Mouse (Mus musculus): ENCODE data around the gene Ifnlr1.

Ifnlr1 gene

DNA sequence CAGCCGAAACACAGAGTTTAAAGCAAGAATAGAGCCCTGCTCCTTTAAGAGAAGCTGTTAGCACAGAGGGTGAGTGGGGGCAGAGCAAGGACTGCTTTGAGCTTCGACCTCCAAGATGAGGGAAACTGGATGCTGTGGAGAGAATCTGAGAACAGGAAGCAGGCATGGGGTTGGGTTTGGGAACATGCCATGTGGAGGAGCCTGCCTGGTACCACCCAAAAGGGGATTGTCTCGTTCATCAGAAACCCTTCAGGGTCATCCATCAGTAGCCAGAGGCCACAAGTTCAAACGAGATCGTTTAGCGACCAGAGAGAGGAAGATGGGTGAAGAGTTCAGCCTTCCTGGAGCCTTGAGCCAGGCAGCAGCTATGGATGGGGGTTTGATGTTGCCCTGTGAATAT, 57.4 kb downstream of the Ifnlr1 start:
- no peak for DNase-seq (ENCODE audit: low read depth, low spot score)

DNA sequence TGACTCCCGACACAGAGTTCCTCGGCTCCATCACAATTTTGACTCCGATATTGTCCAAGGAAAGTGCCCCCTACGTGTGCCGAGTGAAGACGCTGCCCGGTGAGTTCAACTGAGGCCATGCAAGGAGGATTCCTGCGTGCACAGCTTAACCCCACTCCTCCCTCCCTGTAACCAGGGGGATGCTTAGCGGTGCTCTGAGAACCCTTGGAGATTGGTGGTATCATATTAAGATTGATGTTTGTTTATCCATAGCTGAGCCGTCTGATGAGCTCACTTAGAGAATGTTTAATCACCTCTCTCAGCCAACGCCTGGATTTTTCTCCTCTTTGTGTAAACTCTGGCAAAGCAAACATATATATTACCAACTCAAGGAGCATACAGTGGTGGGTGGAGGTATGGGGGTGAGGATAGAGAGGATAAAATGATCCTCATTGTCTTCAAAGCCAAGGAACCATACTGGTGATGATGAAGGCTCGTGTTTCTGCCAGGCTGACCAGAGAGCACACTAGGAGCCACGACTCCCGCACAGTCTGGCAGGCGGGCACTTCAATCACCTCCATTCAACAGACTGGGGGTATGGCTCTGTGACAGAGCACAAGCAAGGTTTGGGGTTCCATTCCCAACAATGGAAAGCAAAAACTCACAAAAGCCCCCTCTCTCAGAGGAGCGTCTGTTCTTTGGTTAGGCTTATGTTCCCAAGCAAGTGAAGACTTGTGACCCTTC, 58.8 kb downstream of the Ifnlr1 start:
- DNase-seq (ENCODE audit: low read depth, low spot score): no peak

DNA sequence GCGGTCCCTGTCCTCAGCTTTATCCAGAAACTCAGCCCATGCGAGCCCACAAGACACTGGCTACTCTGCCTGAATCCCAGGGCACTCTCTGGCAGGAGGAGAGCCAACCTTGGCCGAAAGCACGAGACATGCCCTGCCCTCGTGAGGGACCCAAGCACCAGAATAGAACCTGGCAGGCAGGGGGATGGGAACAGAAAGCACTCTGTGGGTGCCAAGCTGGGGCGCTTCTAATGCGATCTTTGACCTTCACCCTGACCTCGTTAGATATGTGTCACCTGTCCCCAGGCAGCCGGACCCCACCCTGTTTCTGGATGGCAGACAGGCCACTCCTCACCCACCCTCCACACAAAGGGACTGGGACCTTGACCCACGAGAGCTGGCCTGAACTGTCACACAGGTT, 59.5 kb downstream of the Ifnlr1 start:
- DNase-seq (ENCODE audit: low read depth, low spot score): no peak

DNA sequence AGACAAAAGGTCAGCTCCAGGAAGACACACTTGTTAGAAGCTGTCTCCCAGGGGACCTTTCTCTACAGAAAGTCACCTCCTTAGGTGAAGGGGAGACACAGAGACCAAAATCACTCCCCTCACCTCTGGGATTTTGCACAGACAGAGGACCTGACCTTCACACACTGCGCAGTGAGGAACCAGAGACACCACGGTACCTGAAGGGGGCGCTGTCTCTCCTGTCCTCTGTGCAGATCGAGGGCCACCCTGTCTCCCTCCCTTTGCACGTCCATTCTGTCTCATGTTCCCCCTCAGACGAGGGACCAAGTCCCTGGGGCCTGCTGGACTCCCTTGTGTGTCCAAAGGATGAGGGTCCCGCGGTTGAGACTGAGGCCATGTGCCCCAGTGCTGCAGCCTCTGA, 64.8 kb downstream of the Ifnlr1 start:
- DNase-seq (ENCODE audit: low read depth, low spot score): no peak

DNA sequence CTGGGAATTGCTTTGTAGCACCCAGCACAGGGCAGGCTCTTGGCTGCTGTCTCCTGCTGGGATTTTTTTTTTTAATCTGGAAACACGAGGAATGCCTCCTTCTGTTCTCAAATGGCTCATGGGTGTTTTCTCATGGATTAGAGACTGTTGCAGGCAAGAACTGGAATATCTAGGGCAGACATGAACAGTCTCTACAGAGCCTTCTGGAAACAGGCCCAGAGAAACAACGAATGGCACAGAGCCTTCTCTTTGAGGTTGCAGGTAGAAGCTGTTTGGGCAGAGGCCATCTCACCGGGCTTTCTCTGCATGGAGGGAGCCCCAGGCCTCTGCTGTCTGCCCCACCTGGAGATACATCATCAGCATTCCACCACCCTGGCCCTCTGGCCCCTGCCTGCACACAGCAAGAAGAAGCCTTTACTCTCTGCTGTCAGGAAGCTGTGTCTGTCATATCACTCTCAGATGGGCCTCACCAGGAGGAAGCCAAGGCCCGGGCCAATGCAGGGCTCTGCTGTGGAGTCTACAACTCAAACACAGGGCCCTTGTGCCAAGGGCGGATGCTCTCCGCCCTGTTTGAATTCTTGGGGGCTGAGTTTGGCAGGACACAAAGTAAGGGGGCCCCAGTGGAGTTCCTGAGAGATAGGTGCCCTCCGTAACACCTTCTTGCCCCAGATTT, 66.2 kb downstream of the Ifnlr1 start:
- no peak for DNase-seq (ENCODE audit: low read depth, low spot score)

DNA sequence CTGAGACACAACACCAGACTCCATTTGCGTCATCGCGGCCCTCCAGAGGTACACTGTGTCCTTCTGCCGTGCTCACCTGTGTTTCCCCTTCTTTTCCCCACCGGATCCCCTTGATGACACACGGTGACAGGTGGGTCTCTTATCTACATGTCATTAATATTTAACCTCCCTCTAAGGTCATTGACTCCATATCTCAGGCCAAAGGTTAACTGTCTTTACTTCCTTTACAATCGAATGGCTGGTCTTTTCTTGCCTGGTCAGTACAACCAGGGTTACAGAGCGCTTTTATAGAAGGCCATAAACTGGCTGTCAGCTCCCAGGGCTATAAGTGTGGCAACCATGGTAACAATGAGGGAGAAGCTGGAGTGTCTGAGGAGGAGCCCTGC, 66.7 kb downstream of the Ifnlr1 start:
- DNase-seq (ENCODE audit: low read depth, low spot score): no peak

Data from telencephalon, adult 2 months (tissue).